Mouse (Mus musculus): ENCODE results near the gene Gm21409. TPM values are rescaled to one million over a fixed set of nuclear protein-coding genes. Genes with fewer than 3 reads are reported as not detected.

Gm21409 gene
- total RNA-seq (2023), result not detected

GRCm38 (mm10) chrY:84746385-84746784 lies at the start of gene Gm21409:
Gene Gm21409, plus strand, starts transcription at chrY:84746685.

Other genes starting within 250 kb of the Gm21409 start
- gene Gm21394, start 181.8 kb upstream of the Gm21409 start, total RNA-seq (2023), result not detected